Mouse (Mus musculus): ENCODE data around the gene Mrpl34. TPM values are rescaled to one million over a fixed set of nuclear protein-coding genes. Genes with fewer than 3 reads are reported as not detected.

The Mrpl34 gene
- polyA plus RNA-seq, 1 experiment from 2014 or later: 148 TPM

GRCm38 (mm10) chr8:71478943-71479342 lies 14.2 kb downstream of the Mrpl34 start:
- peaks cover 68% of the 10 kb centered on the region for H3K36me3 ChIP-seq
- no peaks in the 10 kb centered on the region for H3K27me3 ChIP-seq
- peaks cover 20% of the 10 kb centered on the region for H3K4me1 ChIP-seq
- whole genome bisulfite sequencing: 93% methylated on average over 11 of the region's 11 CpGs
- H3K4me3 ChIP-seq: no peak overlapping the region
- H3K27ac ChIP-seq: no peak overlapping the region
- H3K9me3 ChIP-seq: no peaks in the 10 kb centered on the region
- H3K9ac ChIP-seq: no peak overlapping the region
- H3K4me2 ChIP-seq: no peak overlapping the region
- no peak for ATAC-seq (ENCODE audit: insufficient number of reproducible peaks, insufficient read depth, low FRiP score, low TSS enrichment, low read depth)

- Histone ChIP-seq H3K27ac (no peak overlapping the region), H3K27me3 (no peaks in the 10 kb centered on the region), H3K4me1 (peaks cover 25% of the 10 kb centered on the region), H3K4me3 (no peak overlapping the region), H3K9ac (no peak overlapping the region; the same call in 1 of the 2 replicates), H3K9me3 (no peaks in the 10 kb centered on the region), H3K36me3 (peaks cover 51% of the 10 kb centered on the region), H3K4me2 (no peak overlapping the region)
- no peak for ATAC-seq (ENCODE audit: insufficient number of reproducible peaks, insufficient read depth, low FRiP score, low TSS enrichment, low read depth)
- 48% methylated on average over 8 of the region's 8 CpGs for WGBS
These were observed 19.2 kb downstream of the Mrpl34 start for GRCm38 (mm10) chr8:71483932-71484331.

DNA sequence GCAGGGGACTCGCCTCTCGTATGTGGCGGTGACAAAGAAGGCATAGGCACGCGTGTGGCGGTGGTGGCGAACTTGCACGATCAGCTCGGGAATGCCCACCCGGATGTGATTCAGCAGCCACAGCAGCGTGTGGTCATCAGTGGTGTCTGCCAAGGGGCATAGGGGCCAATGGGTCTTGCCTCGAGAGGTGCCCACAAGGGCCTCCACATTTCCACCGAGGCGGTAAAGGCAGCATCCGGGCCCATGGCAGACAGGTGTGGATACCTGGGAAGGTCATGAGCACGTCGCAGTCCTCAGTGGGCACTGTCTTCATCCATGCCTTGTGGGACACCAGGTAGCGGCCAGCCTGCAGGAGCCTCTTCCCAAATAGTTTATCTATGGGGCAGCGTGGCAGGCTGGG lies 20.0 kb downstream of the Mrpl34 start:
- peaks cover 44% of the 10 kb centered on the region for H3K36me3 ChIP-seq
- 93% methylated on average over 19 of the region's 19 CpGs for WGBS
- no peaks in the 10 kb centered on the region for H3K9me3 ChIP-seq
- H3K4me2 ChIP-seq: peak overlapping the region; percentile 93
- H3K4me1 ChIP-seq: peaks cover 34% of the 10 kb centered on the region
- H3K9ac ChIP-seq: peak overlapping the region; percentile 93
- no peaks in the 10 kb centered on the region for H3K27me3 ChIP-seq
- ATAC-seq (ENCODE audit: insufficient number of reproducible peaks, insufficient read depth, low FRiP score, low TSS enrichment, low read depth): no peak
- no peak overlapping the region for H3K27ac ChIP-seq
- H3K4me3 ChIP-seq: peak overlapping the region; percentile 86

DNA sequence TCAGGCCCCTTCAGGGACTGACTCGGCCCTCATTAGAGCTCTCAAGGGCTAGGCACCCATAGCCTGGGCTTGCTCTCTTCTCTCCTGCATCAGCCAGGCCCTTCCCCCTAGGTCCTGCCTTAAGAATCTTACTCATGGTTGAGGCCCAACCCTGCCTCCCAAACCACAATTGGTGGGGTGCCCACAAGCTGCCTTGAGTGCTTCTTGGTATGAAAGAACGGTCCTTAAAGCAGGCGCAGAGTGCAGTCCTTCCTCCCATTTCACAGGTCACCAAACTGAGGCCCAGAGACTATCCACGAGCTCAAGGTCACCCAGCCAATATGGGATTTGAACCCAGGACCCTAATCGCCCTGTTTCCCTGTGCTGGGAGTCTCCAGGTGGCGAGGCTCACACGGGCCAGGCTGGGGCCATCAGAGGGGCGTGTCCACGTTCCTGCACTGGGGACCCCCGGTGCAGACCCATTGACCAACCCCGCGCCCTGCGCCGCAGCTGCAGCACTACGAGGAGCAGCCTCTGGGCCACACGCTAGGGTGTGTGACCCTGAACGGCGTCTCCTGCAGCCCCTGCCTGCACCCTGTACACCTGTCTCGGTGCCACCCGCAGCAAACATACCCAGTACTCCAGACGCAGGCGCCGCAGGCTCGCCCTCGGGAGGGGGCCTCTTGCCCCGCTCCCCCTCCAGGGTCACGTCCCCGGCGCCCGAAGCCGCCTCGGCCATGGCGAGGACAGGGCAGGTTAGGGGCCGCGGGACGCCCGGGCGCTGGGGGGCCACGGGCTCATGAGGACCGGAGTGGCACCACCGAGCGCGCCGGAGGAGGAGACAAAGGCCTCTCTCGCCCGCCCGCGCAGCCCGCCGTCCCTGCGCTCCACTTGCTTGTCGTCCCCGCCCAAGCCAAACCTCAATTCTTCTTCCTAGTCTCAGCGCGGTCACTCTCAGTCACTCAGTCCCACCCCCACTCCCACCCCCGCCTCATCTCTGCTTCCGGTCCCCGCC lies 20.7 kb downstream of the Mrpl34 start, which contains the start of gene Ano8:
Gene Ano8, minus strand, starts transcription at position 822 of the 994 bp plus-strand sequence.
- Histone ChIP-seq H3K4me3 (peak within 1 kb of the TSS; percentile 86), H3K9me3 (no peaks in the 10 kb centered on the region), H3K36me3 (peaks cover 41% of the 10 kb centered on the region), H3K9ac (peak within 1 kb of the TSS; percentile 93), H3K27me3 (no peaks in the 10 kb centered on the region), H3K4me2 (peak within 1 kb of the TSS; percentile 93), H3K27ac (peak within 1 kb of the TSS; percentile 68), H3K4me1 (peaks cover 39% of the 10 kb centered on the region)
- peak; percentile 62; the same call in 1 of the 2 replicates for ATAC-seq (ENCODE audit: insufficient number of reproducible peaks, insufficient read depth, low FRiP score, low TSS enrichment, low read depth)
- 5% methylated on average over 55 of the region's 58 CpGs for WGBS

- Histone ChIP-seq H3K9ac (peak overlapping the region; percentile 93), H3K9me3 (no peaks in the 10 kb centered on the region), H3K36me3 (peaks cover 41% of the 10 kb centered on the region), H3K27ac (peak overlapping the region; percentile 62; the same call in 1 of the 2 replicates), H3K4me1 (peaks cover 39% of the 10 kb centered on the region), H3K27me3 (no peaks in the 10 kb centered on the region), H3K4me3 (peak overlapping the region; percentile 86), H3K4me2 (peak overlapping the region; percentile 93)
- no peak for ATAC-seq (ENCODE audit: insufficient number of reproducible peaks, insufficient read depth, low FRiP score, low TSS enrichment, low read depth)
- WGBS: 14% methylated on average over 7 of the region's 7 CpGs
These were observed 21.4 kb downstream of the Mrpl34 start for GRCm38 (mm10) chr8:71486136-71486529.

GRCm38 (mm10) chr8:71487691-71488445 lies 23.1 kb downstream of the Mrpl34 start, which contains the start of gene Gtpbp3:
Gtpbp3 (plus strand) TSS chr8:71488103.
- Histone ChIP-seq H3K9ac (peak within 1 kb of the TSS; percentile 92), H3K27me3 (no peaks in the 10 kb centered on the region), H3K4me1 (peaks cover 39% of the 10 kb centered on the region), H3K4me3 (peak within 1 kb of the TSS; percentile 90), H3K9me3 (no peaks in the 10 kb centered on the region), H3K4me2 (peak within 1 kb of the TSS; percentile 100), H3K27ac (peak within 1 kb of the TSS; percentile 94), H3K36me3 (peaks cover 44% of the 10 kb centered on the region)
- under 1% methylated on average over 33 of the region's 33 CpGs for WGBS
- ATAC-seq (ENCODE audit: insufficient number of reproducible peaks, insufficient read depth, low FRiP score, low TSS enrichment, low read depth): peak; percentile 40; the same call in 1 of the 2 replicates

DNA sequence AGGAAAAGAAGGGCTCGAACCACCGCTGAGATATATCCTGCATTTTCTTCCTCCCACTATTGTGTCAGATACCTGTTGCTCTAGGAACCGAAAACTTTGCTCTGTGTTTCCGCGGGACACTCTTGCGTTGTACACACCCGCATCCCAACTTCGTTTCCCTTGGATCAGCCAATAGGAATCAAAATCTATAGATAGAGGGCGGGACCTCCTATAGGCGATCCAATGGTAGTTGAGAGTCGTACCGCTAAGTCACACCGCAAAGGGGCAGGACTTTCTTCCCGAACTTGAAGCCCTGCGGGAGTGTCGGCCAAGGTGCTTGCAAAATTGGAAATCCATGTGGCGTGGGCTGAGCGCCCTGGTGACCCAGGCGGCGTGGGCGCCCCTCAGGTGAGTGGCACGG lies 23.7 kb downstream of the Mrpl34 start:
- Histone ChIP-seq H3K9ac (peak overlapping the region; percentile 92), H3K4me3 (peak overlapping the region; percentile 90), H3K36me3 (peaks cover 43% of the 10 kb centered on the region), H3K27me3 (no peaks in the 10 kb centered on the region), H3K4me2 (peak overlapping the region; percentile 100), H3K4me1 (peaks cover 39% of the 10 kb centered on the region), H3K27ac (peak overlapping the region; percentile 94; the same call in 1 of the 2 replicates), H3K9me3 (no peaks in the 10 kb centered on the region)
- WGBS: under 1% methylated on average over 22 of the region's 22 CpGs
- peak; percentile 84 for ATAC-seq (ENCODE audit: insufficient number of reproducible peaks, insufficient read depth, low FRiP score, low TSS enrichment, low read depth)

GRCm38 (mm10) chr8:71495039-71495438 lies 30.3 kb downstream of the Mrpl34 start:
- H3K27ac ChIP-seq: no peak overlapping the region

GRCm38 (mm10) chr8:71495811-71496210 lies 31.1 kb downstream of the Mrpl34 start:
- H3K4me1 ChIP-seq: peaks cover 28% of the 10 kb centered on the region
- WGBS: 89% methylated on average over 5 of the region's 5 CpGs
- peak overlapping the region; percentile 44; the same call in 1 of the 2 replicates for H3K27ac ChIP-seq
- no peak overlapping the region for H3K4me2 ChIP-seq
- H3K36me3 ChIP-seq: peaks cover 42% of the 10 kb centered on the region
- H3K4me3 ChIP-seq: no peak overlapping the region
- H3K9me3 ChIP-seq: no peaks in the 10 kb centered on the region
- ATAC-seq (ENCODE audit: insufficient number of reproducible peaks, insufficient read depth, low FRiP score, low TSS enrichment, low read depth): no peak
- no peak overlapping the region; the same call in 1 of the 2 replicates for H3K9ac ChIP-seq
- H3K27me3 ChIP-seq: no peaks in the 10 kb centered on the region

More at GRCm38 (mm10) chr8:71495039-71495438, 30.3 kb downstream of the Mrpl34 start:
- 21% methylated on average over 16 of the region's 16 CpGs for WGBS
- Histone ChIP-seq H3K9ac (no peak overlapping the region), H3K4me3 (no peak overlapping the region), H3K36me3 (peaks cover 50% of the 10 kb centered on the region), H3K4me2 (peak overlapping the region; percentile 32), H3K9me3 (no peaks in the 10 kb centered on the region), H3K4me1 (peaks cover 30% of the 10 kb centered on the region), H3K27me3 (no peaks in the 10 kb centered on the region)
- no peak for ATAC-seq (ENCODE audit: insufficient number of reproducible peaks, insufficient read depth, low FRiP score, low TSS enrichment, low read depth)

GRCm38 (mm10) chr8:71496481-71496880 lies 31.7 kb downstream of the Mrpl34 start:
- H3K4me2 ChIP-seq: no peak overlapping the region
- H3K9me3 ChIP-seq: no peaks in the 10 kb centered on the region
- no peak overlapping the region for H3K4me3 ChIP-seq
- H3K9ac ChIP-seq: no peak overlapping the region; the same call in 1 of the 2 replicates
- H3K27me3 ChIP-seq: no peaks in the 10 kb centered on the region
- no peak for ATAC-seq (ENCODE audit: insufficient number of reproducible peaks, insufficient read depth, low FRiP score, low TSS enrichment, low read depth)
- peaks cover 28% of the 10 kb centered on the region for H3K4me1 ChIP-seq
- peaks cover 36% of the 10 kb centered on the region for H3K36me3 ChIP-seq
- 22% methylated on average over 11 of the region's 11 CpGs for WGBS
- H3K27ac ChIP-seq: peak overlapping the region; percentile 40; the same call in 1 of the 2 replicates

GRCm38 (mm10) chr8:71497077-71497645 lies 32.4 kb downstream of the Mrpl34 start:
- no peak overlapping the region for H3K4me3 ChIP-seq
- H3K9me3 ChIP-seq: no peaks in the 10 kb centered on the region
- H3K27me3 ChIP-seq: no peaks in the 10 kb centered on the region
- WGBS: 100% methylated on average over 1 of the region's 1 CpGs
- peaks cover 28% of the 10 kb centered on the region for H3K4me1 ChIP-seq
- no peak overlapping the region for H3K9ac ChIP-seq
- no peak overlapping the region for H3K4me2 ChIP-seq
- no peak overlapping the region for H3K27ac ChIP-seq
- H3K36me3 ChIP-seq: peaks cover 29% of the 10 kb centered on the region
- ATAC-seq (ENCODE audit: insufficient number of reproducible peaks, insufficient read depth, low FRiP score, low TSS enrichment, low read depth): no peak
